Mouse (Mus musculus) limb, embryonic 13.5 days (tissue): ENCODE data around the gene Urgcp. TPM values are rescaled to one million over a fixed set of nuclear protein-coding genes. Genes with fewer than 3 reads are reported as not detected.

Experiments used
- ATAC-seq: fragments of 200-750 bp; cut with Nextera tagmentation; 2 replicates; pipeline ENCODE4 v1.8.0; 2017; ENCODE audit warnings: low read depth, moderate number of reproducible peaks, moderate TSS enrichment; ENCODE audit not compliant: low FRiP score
- H3K27ac ChIP-seq: fragments of 300-500 bp; sonication (generic); 2 replicates; pipeline ENCODE4 v1.5.1; 2015; ENCODE audit warnings: inconsistent platforms, mild to moderate bottlenecking, moderate library complexity
- H3K27me3 ChIP-seq: fragments of 300-500 bp; sonication (generic); 2 replicates; pipeline ENCODE4 v1.6.1; 2015; ENCODE audit warnings: mild to moderate bottlenecking, inconsistent platforms
- H3K36me3 ChIP-seq: fragments of 300-500 bp; sonication (generic); 2 replicates; pipeline ENCODE4 v1.6.1; 2015; ENCODE audit warnings: inconsistent platforms, mild to moderate bottlenecking, moderate library complexity
- H3K4me1 ChIP-seq: fragments of 300-500 bp; sonication (generic); 2 replicates; pipeline ENCODE4 v1.6.1; 2015; ENCODE audit warnings: inconsistent platforms
- H3K4me2 ChIP-seq: fragments of 300-500 bp; sonication (generic); replicated peaks from 2 replicates; pipeline ENCODE4 v1.6.1; 2015; ENCODE audit warnings: inconsistent platforms, mild to moderate bottlenecking, moderate library complexity
- H3K4me3 ChIP-seq: fragments of 300-500 bp; sonication (generic); 2 replicates; pipeline ENCODE4 v1.5.1; 2015; ENCODE audit warnings: moderate library complexity, mild to moderate bottlenecking, inconsistent platforms
- H3K9ac ChIP-seq: fragments of 300-500 bp; sonication (generic); 2 replicates; pipeline ENCODE4 v1.6.1; 2015; ENCODE audit warnings: mild to moderate bottlenecking, inconsistent platforms
- H3K9me3 ChIP-seq: fragments of 300-500 bp; sonication (generic); 2 replicates; pipeline ENCODE4 v1.6.1; 2016; ENCODE audit warnings: inconsistent platforms
- WGBS: fragments of 180-500 bp; shearing (Covaris S2); methylation state at CpG from one replicate; pipeline ENCODE4 v1.1.7; 2015; 5-methylcytosine and 5-hydroxymethylcytosine counted together
- polyA plus RNA-seq: library from polyadenylated mRNA; unstranded; fragments of >200 nt; fragmentation: Nextera tagmentation; extraction: Ambion mirVana; gene quantifications from 2 replicates; pipeline ENCODE4 v1.2.1, GENCODE M21; 2015

The Urgcp gene
- polyA plus RNA-seq, 1 experiment from 2014 or later, result 29.2 TPM

DNA sequence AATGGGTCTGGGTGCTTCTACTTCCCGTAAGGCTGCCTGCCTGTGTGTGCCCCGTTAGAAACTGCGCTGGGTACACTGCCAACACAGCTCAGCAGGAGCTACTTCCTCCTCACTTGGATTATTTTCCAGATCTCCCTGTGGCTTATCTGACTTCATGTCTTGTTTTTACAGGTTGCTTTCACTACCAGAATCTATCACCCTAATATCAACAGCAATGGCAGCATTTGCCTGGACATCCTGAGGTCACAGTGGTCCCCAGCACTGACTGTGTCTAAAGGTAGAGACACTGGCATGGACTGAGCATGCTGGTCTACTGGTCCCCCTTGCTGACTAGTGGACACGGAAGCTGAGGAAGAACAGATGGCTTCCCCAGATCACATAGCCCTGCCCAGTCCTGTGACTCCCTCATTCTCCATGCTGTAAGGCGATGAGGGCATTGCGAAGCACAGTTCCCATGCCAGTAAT, 17.9 kb upstream of the Urgcp start:
- WGBS, result 92% methylated on average over 6 of the region's 6 CpGs
- Histone ChIP-seq H3K4me2 (no peak overlapping the region), H3K9me3 (no peaks in the 10 kb centered on the region), H3K27ac (no peak overlapping the region), H3K36me3 (peaks cover 9% of the 10 kb centered on the region; the same call in 1 of the 2 replicates), H3K27me3 (no peaks in the 10 kb centered on the region), H3K4me1 (no peaks in the 10 kb centered on the region), H3K4me3 (no peak overlapping the region), H3K9ac (no peak overlapping the region)
- ATAC-seq, result no peak

- H3K36me3 ChIP-seq, result peaks cover 10% of the 10 kb centered on the region; the same call in 1 of the 2 replicates
- H3K27ac ChIP-seq, result no peak overlapping the region
- no peak for ATAC-seq
- no peak overlapping the region for H3K9ac ChIP-seq
- 78% methylated on average over 2 of the region's 2 CpGs for WGBS
- H3K27me3 ChIP-seq, result no peaks in the 10 kb centered on the region
- no peak overlapping the region for H3K4me3 ChIP-seq
- H3K4me2 ChIP-seq, result no peak overlapping the region
- H3K9me3 ChIP-seq, result no peaks in the 10 kb centered on the region
- H3K4me1 ChIP-seq, result no peaks in the 10 kb centered on the region
These were observed 16.3 kb upstream of the Urgcp start for GRCm38 (mm10) chr11:5778481-5778880.

DNA sequence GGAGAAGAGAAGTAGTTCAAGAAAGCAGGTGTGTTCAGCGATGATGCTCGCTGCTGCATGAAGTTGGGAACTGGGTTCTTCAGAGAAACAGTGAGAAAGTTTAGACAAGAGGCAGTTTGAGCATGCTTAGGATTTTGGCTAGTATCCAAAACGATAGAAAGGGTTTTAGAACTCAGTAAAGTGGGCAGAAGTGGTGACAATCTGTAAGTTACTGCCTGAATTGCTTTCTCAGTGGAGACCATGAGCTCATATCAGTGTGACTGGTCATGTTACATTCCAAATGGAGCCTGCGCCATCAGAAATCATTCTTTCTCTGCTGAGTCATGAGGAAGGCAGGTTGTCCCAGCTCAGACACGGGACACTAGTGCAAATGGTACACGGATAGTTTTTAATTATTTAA, 3.8 kb upstream of the Urgcp start:
- Histone ChIP-seq H3K4me2 (no peak overlapping the region), H3K4me3 (no peak overlapping the region), H3K4me1 (peaks cover 5% of the 10 kb centered on the region), H3K9ac (no peak overlapping the region), H3K9me3 (no peaks in the 10 kb centered on the region), H3K27ac (no peak overlapping the region), H3K36me3 (peaks cover 23% of the 10 kb centered on the region), H3K27me3 (no peaks in the 10 kb centered on the region)
- ATAC-seq, result no peak
- WGBS, result 81% methylated on average over 6 of the region's 6 CpGs

DNA sequence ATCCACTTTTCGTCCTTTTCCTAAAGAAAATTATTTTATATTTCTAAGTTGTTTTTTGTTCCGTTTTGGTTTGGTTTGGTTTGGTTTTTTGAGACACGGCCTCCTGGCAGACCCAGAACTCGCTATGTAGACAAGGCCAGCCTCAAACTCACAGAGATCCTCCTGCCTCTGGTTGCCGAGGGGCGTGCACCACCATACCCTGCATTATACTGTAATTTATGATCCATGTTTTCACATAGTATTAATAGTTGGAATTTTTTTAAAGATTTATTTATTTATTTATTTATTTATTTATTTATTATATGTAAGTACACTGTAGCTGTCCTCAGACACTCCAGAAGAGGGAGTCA, 432 bp upstream of the Urgcp start:
- ATAC-seq, result no peak
- WGBS, result 19% methylated on average over 6 of the region's 6 CpGs
- peak overlapping the region; percentile 88; the same call in 1 of the 2 replicates for H3K27ac ChIP-seq

DNA sequence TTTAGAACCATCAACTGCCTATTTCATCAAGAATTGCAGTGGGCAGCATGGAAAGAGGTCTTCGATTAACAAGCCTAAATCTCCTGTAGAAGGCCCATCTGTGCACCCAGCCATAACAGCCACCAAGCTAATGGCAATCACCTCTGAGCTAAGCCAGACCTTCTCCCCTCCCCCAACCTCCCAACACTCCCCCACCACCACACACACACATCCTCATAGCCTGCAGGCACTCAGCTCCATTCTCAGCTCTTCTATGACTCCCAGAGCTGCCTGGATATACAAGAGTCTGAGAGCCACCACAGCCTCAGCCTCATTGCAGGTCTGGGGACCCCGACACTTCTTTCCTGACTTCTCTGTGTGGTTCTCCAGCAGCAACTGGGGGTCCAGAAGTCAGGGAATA, 8.4 kb downstream of the Urgcp start:
- H3K27ac ChIP-seq, result no peak overlapping the region
- no peak overlapping the region for H3K9ac ChIP-seq
- H3K9me3 ChIP-seq, result peaks cover 13% of the 10 kb centered on the region; the same call in 1 of the 2 replicates
- WGBS, result 93% methylated on average over 2 of the region's 2 CpGs
- no peaks in the 10 kb centered on the region for H3K4me1 ChIP-seq
- no peak overlapping the region for H3K4me2 ChIP-seq
- peaks cover 16% of the 10 kb centered on the region for H3K36me3 ChIP-seq
- H3K4me3 ChIP-seq, result no peak overlapping the region
- no peaks in the 10 kb centered on the region for H3K27me3 ChIP-seq
- no peak for ATAC-seq

More for the DNA sequence above, 432 bp upstream of the Urgcp start:
- Histone ChIP-seq H3K36me3 (peaks cover 3% of the 10 kb centered on the region), H3K9ac (peak overlapping the region; percentile 92), H3K9me3 (no peaks in the 10 kb centered on the region), H3K4me1 (peaks cover 12% of the 10 kb centered on the region), H3K4me3 (peak overlapping the region; percentile 82), H3K4me2 (peak overlapping the region; percentile 80), H3K27me3 (no peaks in the 10 kb centered on the region)

GRCm38 (mm10) chr11:5744951-5745350, 17.2 kb downstream of the Urgcp start:
- peaks cover 6% of the 10 kb centered on the region for H3K4me1 ChIP-seq
- no peak overlapping the region for H3K27ac ChIP-seq
- 88% methylated on average over 2 of the region's 2 CpGs for whole genome bisulfite sequencing
- H3K9ac ChIP-seq, result no peak overlapping the region
- no peak for ATAC-seq
- no peak overlapping the region for H3K4me3 ChIP-seq
- H3K9me3 ChIP-seq, result peaks cover 10% of the 10 kb centered on the region; the same call in 1 of the 2 replicates
- peaks cover 5% of the 10 kb centered on the region; the same call in 1 of the 2 replicates for H3K36me3 ChIP-seq
- no peak overlapping the region for H3K4me2 ChIP-seq
- H3K27me3 ChIP-seq, result no peaks in the 10 kb centered on the region

DNA sequence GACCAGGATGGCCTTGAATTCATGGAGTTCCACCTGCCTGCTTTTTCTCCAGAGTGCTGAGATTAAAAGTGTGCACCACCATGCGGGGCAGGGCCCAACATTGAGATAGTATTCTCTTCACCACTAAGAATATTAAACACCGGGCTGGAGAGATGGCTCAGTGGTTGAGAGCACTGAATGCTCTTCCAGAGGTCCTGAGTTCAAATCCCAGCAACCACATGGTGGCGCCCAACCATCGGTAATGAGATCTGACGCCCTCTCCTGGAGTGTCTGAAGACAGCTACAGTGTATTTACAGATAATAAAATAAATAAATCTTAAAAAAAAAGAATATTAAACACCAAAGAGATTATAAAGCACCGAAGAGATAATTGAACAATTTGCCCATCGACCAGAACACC, 20.1 kb downstream of the Urgcp start:
- WGBS, result 74% methylated on average over 7 of the region's 7 CpGs
- ATAC-seq, result no peak
- H3K9me3 ChIP-seq, result peaks cover 5% of the 10 kb centered on the region; the same call in 1 of the 2 replicates

DNA sequence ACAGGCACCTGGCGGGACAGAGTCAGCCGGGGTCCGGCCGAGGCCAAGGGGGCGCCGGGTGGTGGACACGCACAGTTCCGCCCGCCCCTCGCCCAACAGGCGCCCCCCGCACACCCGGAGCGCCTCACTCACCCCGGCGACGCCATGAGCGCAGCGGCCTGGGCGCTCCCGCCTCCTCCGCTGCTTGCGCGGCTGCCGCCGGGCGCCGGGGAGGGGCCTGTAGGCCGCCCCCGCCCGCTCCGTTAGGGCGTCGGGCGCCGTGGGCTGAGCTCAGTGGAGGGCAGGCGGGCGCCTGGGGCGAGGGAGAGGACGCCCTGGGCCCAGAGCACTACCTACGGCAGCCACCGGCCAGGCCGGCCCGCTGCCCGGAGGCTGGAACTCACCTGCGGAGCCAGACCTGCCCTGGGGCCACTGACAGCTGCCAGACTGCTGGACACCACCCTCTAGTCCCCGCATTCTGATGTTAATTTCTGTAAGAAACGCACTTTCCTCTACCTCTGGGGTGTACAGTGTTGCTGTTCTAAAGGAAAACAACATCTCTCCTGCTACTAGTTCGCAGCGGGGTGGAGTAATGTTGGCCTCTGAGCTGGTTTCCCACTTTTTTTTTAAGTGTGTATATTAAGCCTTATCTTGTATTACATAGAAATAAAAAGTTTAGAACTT, 21.1 kb downstream of the Urgcp start:
- Histone ChIP-seq H3K4me1 (peaks cover 16% of the 10 kb centered on the region), H3K4me3 (peak overlapping the region; percentile 94), H3K9me3 (no peaks in the 10 kb centered on the region), H3K4me2 (peak overlapping the region; percentile 88), H3K9ac (peak overlapping the region; percentile 97), H3K27ac (peak overlapping the region; percentile 84), H3K36me3 (no peaks in the 10 kb centered on the region), H3K27me3 (no peaks in the 10 kb centered on the region)
- under 1% methylated on average over 45 of the region's 50 CpGs for WGBS
- ATAC-seq, result peak; percentile 91

More for the DNA sequence above, 20.1 kb downstream of the Urgcp start:
- Histone ChIP-seq H3K4me2 (no peak overlapping the region), H3K4me1 (peaks cover 16% of the 10 kb centered on the region), H3K27me3 (no peaks in the 10 kb centered on the region), H3K9ac (no peak overlapping the region), H3K27ac (no peak overlapping the region), H3K4me3 (no peak overlapping the region), H3K36me3 (no peaks in the 10 kb centered on the region)

GRCm38 (mm10) chr11:5740599-5740964, 21.6 kb downstream of the Urgcp start:
- Histone ChIP-seq H3K4me3 (peak overlapping the region; percentile 94), H3K27me3 (no peaks in the 10 kb centered on the region), H3K9me3 (no peaks in the 10 kb centered on the region), H3K4me2 (peak overlapping the region; percentile 88), H3K36me3 (no peaks in the 10 kb centered on the region), H3K4me1 (peaks cover 16% of the 10 kb centered on the region), H3K9ac (peak overlapping the region; percentile 97), H3K27ac (peak overlapping the region; percentile 84)
- peak; percentile 72; the same call in 1 of the 2 replicates for ATAC-seq
- WGBS, result 1% methylated on average over 26 of the region's 26 CpGs

DNA sequence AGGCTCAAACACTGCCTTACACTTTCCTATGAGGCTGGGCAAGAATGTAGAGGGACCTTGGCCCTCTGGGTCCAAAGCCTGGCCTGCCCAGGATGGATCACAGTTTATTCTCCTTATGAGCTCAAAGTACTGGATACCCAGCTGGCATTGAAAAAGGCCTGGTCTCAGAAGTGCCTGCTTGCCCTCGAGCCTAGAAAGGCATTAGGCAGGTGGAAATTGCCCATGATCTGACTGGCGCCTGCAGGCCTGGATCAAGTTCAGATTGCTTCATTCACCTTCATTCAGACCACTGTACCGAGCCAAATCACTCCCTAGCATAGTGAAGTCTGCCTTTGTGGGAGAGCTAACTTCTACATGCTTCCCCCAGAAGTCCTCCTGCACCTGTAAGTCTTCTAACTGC, 22.3 kb downstream of the Urgcp start:
- ATAC-seq, result no peak
- H3K9ac ChIP-seq, result peak overlapping the region; percentile 43; the same call in 1 of the 2 replicates
- peaks cover 18% of the 10 kb centered on the region for H3K4me1 ChIP-seq
- WGBS, result 63% methylated on average over 3 of the region's 3 CpGs
- H3K36me3 ChIP-seq, result no peaks in the 10 kb centered on the region
- peak overlapping the region; percentile 94 for H3K4me3 ChIP-seq
- no peaks in the 10 kb centered on the region for H3K9me3 ChIP-seq
- H3K4me2 ChIP-seq, result peak overlapping the region; percentile 88
- no peaks in the 10 kb centered on the region for H3K27me3 ChIP-seq
- H3K27ac ChIP-seq, result no peak overlapping the region

GRCm38 (mm10) chr11:5738888-5739632, 23.1 kb downstream of the Urgcp start:
- Histone ChIP-seq H3K36me3 (no peaks in the 10 kb centered on the region; the same call in 1 of the 2 replicates), H3K27ac (no peak overlapping the region), H3K4me3 (no peak overlapping the region), H3K9ac (no peak overlapping the region), H3K4me1 (peaks cover 20% of the 10 kb centered on the region), H3K27me3 (no peaks in the 10 kb centered on the region), H3K9me3 (no peaks in the 10 kb centered on the region), H3K4me2 (no peak overlapping the region)
- ATAC-seq, result no peak
- 72% methylated on average over 5 of the region's 5 CpGs for WGBS

DNA sequence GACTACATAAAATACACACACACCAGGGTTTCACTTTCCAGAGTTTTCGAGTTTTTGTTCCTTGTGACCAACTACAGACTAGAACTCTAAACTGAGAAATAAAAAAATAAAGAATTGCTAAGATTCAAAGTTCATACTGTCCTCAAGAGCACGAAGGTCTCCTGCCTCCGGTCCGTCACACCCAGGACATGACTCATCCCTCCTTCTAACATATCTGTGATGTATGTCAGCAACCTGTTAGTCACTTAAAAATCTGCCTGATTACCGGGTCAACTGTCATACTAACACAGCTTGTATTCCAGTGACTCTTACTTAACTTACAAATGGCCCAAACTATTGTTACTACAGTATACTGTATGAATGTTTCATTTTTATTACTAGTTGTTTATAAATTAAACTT, 25.0 kb downstream of the Urgcp start:
- Histone ChIP-seq H3K4me2 (no peak overlapping the region), H3K9ac (no peak overlapping the region), H3K36me3 (no peaks in the 10 kb centered on the region; the same call in 1 of the 2 replicates), H3K9me3 (no peaks in the 10 kb centered on the region), H3K27ac (no peak overlapping the region), H3K27me3 (no peaks in the 10 kb centered on the region), H3K4me3 (no peak overlapping the region), H3K4me1 (peaks cover 29% of the 10 kb centered on the region)
- no peak for ATAC-seq
- WGBS, result 90% methylated on average over 5 of the region's 5 CpGs
